Mouse (Mus musculus): Measurements from ENCODE around the gene Mgat4e. TPM values are rescaled to one million over a fixed set of nuclear protein-coding genes. Genes with fewer than 3 reads are reported as not detected.

Mgat4e gene
- total and polyA plus RNA-seq, 3 experiments = not detected

DNA sequence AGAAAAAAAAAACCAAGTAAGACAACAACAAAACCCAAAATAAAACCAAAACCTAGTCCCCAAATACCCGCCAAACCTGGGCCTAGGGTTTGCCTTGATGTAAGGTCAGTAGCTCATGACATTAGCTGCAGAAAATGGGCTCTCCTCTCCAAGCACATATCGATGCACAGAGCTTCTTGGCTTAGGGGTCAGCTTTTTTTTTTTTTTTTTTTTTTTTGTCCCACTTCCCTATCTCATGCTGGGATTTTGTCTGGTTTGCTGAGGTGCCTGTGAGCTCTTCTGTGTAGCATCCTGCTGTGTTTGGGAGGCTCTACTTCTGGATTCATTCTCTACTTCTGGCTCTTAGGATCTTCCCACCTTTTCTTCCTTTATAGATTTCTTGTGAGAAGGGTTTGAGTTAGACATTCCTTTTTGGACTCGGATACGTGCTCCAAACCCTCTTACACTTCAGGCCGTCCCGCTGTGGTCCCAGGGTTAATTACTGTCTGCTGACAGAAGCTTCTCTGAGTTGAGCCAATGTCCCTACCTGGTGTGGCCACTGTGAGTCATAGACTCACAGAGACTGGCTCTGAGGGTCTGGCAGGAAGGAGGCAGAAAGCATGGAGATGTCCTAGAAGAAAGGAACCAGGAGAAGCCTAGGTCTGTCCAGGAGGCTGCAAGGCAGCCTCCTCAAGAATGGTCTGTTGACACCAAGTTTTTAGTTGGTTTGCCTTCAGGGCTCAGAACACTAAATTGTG, 28.1 kb upstream of the Mgat4e start:
- Histone ChIP-seq H3K27ac (no peak overlapping the region), H3K79me2 (replicated peaks; ENCODE audit: control insufficient read depth, insufficient read depth, low read length) (peaks cover 5% of the 10 kb centered on the region), H3K4me3 (no peak overlapping the region), H3K4me1 (ENCODE audit: control insufficient read depth, insufficient read depth, low read length) (peaks cover 3% of the 10 kb centered on the region), H3K36me3 (ENCODE audit: control insufficient read depth, insufficient read depth, low read length) (no peaks in the 10 kb centered on the region; the same call in 1 of the 2 replicates), H3K9ac (ENCODE audit: low read depth, low read length) (no peak overlapping the region), H3K27me3 (ENCODE audit: control insufficient read depth, insufficient read depth, low read length) (no peaks in the 10 kb centered on the region)
- no peak for TF ChIP-seq EP300 (IDR thresholded peaks at IDR 0.05; ENCODE audit: insufficient read depth, low read depth, low read length)
- intact Hi-C loops (cut with DNase I) = no loop called here
- 82% methylated on average over 6 of the region's 6 CpGs for WGBS
- no peak for DNase-seq

DNA sequence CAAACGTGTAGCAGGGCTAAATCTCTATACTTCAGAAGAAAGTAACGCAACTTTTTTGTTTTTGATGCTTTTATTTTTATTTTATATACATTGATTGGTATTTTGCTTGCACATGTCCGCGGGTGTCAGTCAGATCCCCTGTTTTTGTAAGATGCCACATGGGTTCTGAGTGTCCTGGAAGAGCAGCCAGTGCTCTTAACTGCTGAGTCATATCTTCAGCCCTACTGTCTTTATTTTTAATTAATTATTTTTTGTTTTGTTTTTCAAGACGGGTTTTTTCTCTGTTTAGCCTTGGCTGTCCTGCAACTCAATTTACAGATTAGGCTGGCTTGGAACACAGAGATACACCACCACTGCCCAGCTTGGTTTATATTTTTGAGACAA, 24.4 kb upstream of the Mgat4e start:
- Histone ChIP-seq H3K4me1 (ENCODE audit: control insufficient read depth, insufficient read depth, low read length) (peaks cover 4% of the 10 kb centered on the region), H3K36me3 (ENCODE audit: control insufficient read depth, insufficient read depth, low read length) (peaks cover 2% of the 10 kb centered on the region; the same call in 1 of the 2 replicates), H3K27ac (no peak overlapping the region), H3K4me3 (no peak overlapping the region), H3K27me3 (ENCODE audit: control insufficient read depth, insufficient read depth, low read length) (no peaks in the 10 kb centered on the region), H3K79me2 (replicated peaks; ENCODE audit: control insufficient read depth, insufficient read depth, low read length) (peaks cover 2% of the 10 kb centered on the region), H3K9ac (ENCODE audit: low read depth, low read length) (no peak overlapping the region)
- TF ChIP-seq EP300 (IDR thresholded peaks at IDR 0.05; ENCODE audit: insufficient read depth, low read depth, low read length) (no peak), POLR2A (IDR thresholded peaks at IDR 0.05; ENCODE audit: insufficient read depth, low read depth, low read length) (no peak), CTCF (IDR thresholded peaks at IDR 0.05) (no peak)
- 76% methylated on average over 5 of the region's 5 CpGs for WGBS
- intact Hi-C loops (cut with DNase I) = no loop called here
- no peak for DNase-seq

DNA sequence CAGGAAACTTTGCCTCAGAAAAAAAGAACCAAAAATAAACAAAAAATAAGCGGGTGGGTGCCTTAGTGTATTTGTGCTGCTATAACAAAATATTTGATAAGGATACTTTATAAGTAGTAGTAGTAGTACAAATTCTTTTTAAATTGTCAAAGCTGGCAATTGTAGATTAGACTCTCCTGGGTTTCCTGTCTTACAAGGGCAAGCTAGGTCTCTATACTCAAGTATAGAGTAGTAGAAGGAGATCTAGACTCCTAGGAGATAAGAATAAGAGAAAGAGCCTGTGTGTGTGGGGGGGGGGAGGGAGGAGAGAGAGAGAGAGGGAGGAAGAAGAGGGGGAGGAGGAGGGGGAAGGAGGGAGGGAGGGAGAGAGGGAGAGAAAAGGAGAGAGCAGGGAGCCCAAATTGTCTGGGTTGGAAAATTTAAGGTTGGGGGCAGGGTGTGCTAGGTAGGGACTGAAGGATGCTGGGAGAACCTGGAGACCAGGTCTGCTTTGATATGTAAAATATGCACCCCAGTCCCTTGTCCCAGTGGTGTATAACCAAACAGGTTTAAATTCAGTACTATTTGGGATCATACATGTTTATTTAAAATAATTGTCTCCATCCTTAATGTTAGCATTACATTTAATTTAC, 23.9 kb upstream of the Mgat4e start:
- TF ChIP-seq CTCF (IDR thresholded peaks at IDR 0.05) = no peak
- TF ChIP-seq EP300 (IDR thresholded peaks at IDR 0.05; ENCODE audit: insufficient read depth, low read depth, low read length) = no peak
- TF ChIP-seq POLR2A (IDR thresholded peaks at IDR 0.05; ENCODE audit: insufficient read depth, low read depth, low read length) = no peak
- H3K9ac ChIP-seq (ENCODE audit: low read depth, low read length) = no peak overlapping the region
- no peak for DNase-seq
- peaks cover 4% of the 10 kb centered on the region for H3K4me1 ChIP-seq (ENCODE audit: control insufficient read depth, insufficient read depth, low read length)
- intact Hi-C loops (cut with DNase I) = no loop called here
- H3K36me3 ChIP-seq (ENCODE audit: control insufficient read depth, insufficient read depth, low read length) = peaks cover 2% of the 10 kb centered on the region; the same call in 1 of the 2 replicates
- H3K27ac ChIP-seq = no peak overlapping the region
- H3K27me3 ChIP-seq (ENCODE audit: control insufficient read depth, insufficient read depth, low read length) = no peaks in the 10 kb centered on the region
- H3K79me2 ChIP-seq (replicated peaks; ENCODE audit: control insufficient read depth, insufficient read depth, low read length) = peaks cover 2% of the 10 kb centered on the region
- WGBS = 46% methylated on average over 1 of the region's 1 CpGs
- H3K4me3 ChIP-seq = no peak overlapping the region

DNA sequence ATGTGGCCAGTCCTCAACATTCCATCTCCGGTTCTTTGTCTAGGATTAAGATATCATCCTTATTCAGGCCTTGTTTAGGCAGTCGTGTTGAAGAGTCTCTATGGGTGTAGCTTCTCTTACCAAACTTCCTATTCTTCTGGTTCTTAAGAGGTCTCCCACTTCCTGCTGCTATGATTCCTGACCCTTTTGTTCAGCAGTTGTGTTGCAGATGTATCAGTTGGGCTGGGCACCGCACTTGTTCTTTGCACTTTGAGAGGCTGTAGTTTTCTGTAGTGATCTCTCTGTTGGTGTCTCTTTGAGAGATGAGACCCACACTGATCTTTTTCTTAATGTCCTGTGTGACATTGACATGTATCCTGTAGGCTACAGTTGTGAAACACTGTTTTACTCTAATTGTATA, 21.1 kb upstream of the Mgat4e start:
- Histone ChIP-seq H3K27ac (no peak overlapping the region), H3K9ac (ENCODE audit: low read depth, low read length) (no peak overlapping the region), H3K79me2 (replicated peaks; ENCODE audit: control insufficient read depth, insufficient read depth, low read length) (peaks cover 5% of the 10 kb centered on the region), H3K4me3 (no peak overlapping the region), H3K36me3 (ENCODE audit: control insufficient read depth, insufficient read depth, low read length) (peaks cover 2% of the 10 kb centered on the region; the same call in 1 of the 2 replicates), H3K27me3 (ENCODE audit: control insufficient read depth, insufficient read depth, low read length) (no peaks in the 10 kb centered on the region), H3K4me1 (ENCODE audit: control insufficient read depth, insufficient read depth, low read length) (peaks cover 4% of the 10 kb centered on the region)
- TF ChIP-seq EP300 (IDR thresholded peaks at IDR 0.05; ENCODE audit: insufficient read depth, low read depth, low read length) = no peak
- TF ChIP-seq POLR2A (IDR thresholded peaks at IDR 0.05; ENCODE audit: insufficient read depth, low read depth, low read length) = no peak
- no peak for TF ChIP-seq CTCF (IDR thresholded peaks at IDR 0.05)
- no peak for DNase-seq
- whole genome bisulfite sequencing = 41% methylated on average over 3 of the region's 3 CpGs
- intact Hi-C loops (cut with DNase I) = no loop called here

DNA sequence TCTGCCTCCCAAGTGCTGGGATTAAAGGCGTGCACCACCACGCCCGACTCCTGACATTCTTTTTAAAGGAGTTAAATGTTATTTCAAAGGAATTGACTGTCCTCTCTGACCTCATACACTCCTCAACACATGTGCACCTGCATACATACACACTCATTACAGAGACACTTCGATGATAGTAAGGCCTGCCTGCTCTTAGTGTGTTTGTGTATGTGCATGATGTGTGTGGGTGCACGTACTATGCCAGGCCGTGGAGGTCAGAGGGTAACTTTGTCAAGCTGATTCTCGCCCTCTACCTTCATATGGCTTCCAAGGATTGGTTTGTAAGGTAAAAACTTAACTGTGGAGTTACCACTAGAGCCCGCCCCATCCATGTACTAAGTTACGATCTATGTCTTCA, 20.7 kb upstream of the Mgat4e start:
- 90% methylated on average over 9 of the region's 9 CpGs for WGBS
- no peak overlapping the region for H3K9ac ChIP-seq (ENCODE audit: low read depth, low read length)
- H3K4me3 ChIP-seq = no peak overlapping the region
- H3K79me2 ChIP-seq (replicated peaks; ENCODE audit: control insufficient read depth, insufficient read depth, low read length) = peaks cover 5% of the 10 kb centered on the region
- H3K27ac ChIP-seq = no peak overlapping the region
- TF ChIP-seq POLR2A (IDR thresholded peaks at IDR 0.05; ENCODE audit: insufficient read depth, low read depth, low read length) = no peak
- TF ChIP-seq CTCF (IDR thresholded peaks at IDR 0.05) = no peak
- no peak for DNase-seq
- intact Hi-C loops (cut with DNase I) = no loop called here
- peaks cover 2% of the 10 kb centered on the region; the same call in 1 of the 2 replicates for H3K36me3 ChIP-seq (ENCODE audit: control insufficient read depth, insufficient read depth, low read length)
- peaks cover 4% of the 10 kb centered on the region for H3K4me1 ChIP-seq (ENCODE audit: control insufficient read depth, insufficient read depth, low read length)
- no peaks in the 10 kb centered on the region for H3K27me3 ChIP-seq (ENCODE audit: control insufficient read depth, insufficient read depth, low read length)

DNA sequence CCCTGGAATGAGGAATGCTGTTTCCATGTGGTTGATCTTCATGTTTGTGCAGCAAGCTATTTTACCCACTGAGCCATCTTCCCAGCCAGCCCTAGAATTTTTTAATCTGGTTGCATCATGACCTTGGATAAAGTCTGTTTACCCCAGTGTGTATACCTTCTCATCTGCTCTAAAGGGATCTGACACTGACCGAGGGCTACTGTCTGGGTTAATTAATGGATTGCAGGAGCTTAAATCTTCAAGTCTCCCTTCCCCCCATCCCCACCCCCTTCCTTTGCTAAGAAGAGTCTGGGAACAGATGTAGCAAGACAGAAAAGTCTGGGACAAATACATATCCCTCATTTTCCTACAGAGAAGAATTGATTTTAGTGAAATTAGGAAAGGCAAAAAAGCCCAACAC, 18.0 kb upstream of the Mgat4e start:
- no peak overlapping the region for H3K9ac ChIP-seq (ENCODE audit: low read depth, low read length)
- H3K27me3 ChIP-seq (ENCODE audit: control insufficient read depth, insufficient read depth, low read length) = no peaks in the 10 kb centered on the region
- H3K4me3 ChIP-seq = no peak overlapping the region
- no peak for DNase-seq
- 72% methylated on average over 1 of the region's 1 CpGs for WGBS
- H3K4me1 ChIP-seq (ENCODE audit: control insufficient read depth, insufficient read depth, low read length) = peaks cover 4% of the 10 kb centered on the region
- intact Hi-C loops (cut with DNase I) = no loop called here
- peaks cover 7% of the 10 kb centered on the region for H3K79me2 ChIP-seq (replicated peaks; ENCODE audit: control insufficient read depth, insufficient read depth, low read length)
- H3K36me3 ChIP-seq (ENCODE audit: control insufficient read depth, insufficient read depth, low read length) = peaks cover 2% of the 10 kb centered on the region; the same call in 1 of the 2 replicates
- TF ChIP-seq POLR2A (IDR thresholded peaks at IDR 0.05; ENCODE audit: insufficient read depth, low read depth, low read length) (no peak), CTCF (IDR thresholded peaks at IDR 0.05) (no peak), EP300 (IDR thresholded peaks at IDR 0.05; ENCODE audit: insufficient read depth, low read depth, low read length) (no peak)
- H3K27ac ChIP-seq = no peak overlapping the region

All from heart, adult 2 months (tissue).